Mouse (Mus musculus): Measurements from ENCODE around the gene Polr3c.
"Not testable (repeated sequence)": the region's sequence is repeated elsewhere in the genome, so short reads cannot be mapped to it uniquely, and the experiment has no call there.

The Polr3c gene

DNA sequence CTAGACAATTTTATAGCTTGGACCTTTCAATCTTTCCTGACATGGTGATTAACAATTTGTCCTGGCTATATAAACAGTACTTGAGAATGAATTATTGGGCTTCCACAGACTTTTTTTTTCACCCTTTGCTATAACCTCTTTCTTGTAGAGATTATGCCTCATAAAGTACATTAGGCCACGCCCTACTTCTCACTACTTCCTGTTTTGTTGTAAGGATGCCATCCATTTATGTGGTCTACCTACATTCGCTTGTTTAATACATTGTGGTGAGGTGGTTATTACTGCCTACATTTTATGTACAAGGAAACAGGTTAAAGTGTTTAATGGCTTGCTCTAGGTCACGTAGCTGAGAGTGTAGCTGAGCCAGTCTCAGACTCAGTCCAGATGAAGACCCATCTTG lies 52.3 kb downstream of the Polr3c start:
- DNase-seq, result no peak

- DNase-seq, result no peak
Measured at GRCm38 (mm10) chr3:96674442-96674841, 53.0 kb downstream of the Polr3c start.

DNA sequence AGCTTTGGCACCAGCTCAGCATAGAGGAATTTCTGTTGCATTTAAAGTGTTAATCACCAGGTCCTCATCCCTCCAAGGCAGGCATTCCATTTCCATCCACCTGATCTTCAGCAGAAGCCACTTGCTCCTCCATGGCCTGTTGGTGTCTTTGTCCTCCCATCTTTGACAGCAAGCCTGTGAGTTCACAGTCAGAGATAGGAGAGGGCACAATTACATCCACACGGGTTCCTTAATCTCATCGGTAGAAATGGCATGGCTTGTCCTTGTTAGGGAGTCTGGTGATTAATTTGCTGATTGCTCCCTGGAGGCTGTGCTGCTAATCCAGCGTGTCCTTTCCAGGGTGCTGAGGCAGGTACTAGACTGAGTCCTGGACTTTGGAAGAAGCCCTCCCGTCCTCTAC lies 53.9 kb downstream of the Polr3c start:
- DNase-seq, result no peak

DNA sequence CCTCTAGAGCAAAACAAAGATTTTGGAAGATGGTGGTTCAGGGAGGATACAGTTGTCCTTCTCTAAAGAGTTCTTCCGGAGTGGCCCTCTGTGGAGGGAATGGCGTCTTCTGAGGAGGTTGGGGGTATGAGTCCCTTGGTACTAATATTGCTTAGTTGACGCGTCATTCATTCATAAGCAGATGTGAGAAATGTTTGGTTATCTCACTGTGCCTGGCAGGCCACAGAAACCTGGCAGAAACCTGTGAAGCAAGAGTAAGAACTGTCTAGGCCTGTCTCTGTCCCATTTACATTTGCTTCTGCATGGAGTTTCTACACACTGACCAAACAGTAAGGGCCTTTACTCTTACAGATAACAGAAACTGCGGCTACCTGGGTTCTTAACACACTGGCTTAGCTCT lies 55.9 kb downstream of the Polr3c start:
- no peak for DNase-seq

- DNase-seq, result peak; percentile 81
Measured at GRCm38 (mm10) chr3:96669727-96670468, 57.5 kb downstream of the Polr3c start, which contains the start of gene Ankrd35. TSS of gene Ankrd35 (plus strand) at chr3:96670131.

DNA sequence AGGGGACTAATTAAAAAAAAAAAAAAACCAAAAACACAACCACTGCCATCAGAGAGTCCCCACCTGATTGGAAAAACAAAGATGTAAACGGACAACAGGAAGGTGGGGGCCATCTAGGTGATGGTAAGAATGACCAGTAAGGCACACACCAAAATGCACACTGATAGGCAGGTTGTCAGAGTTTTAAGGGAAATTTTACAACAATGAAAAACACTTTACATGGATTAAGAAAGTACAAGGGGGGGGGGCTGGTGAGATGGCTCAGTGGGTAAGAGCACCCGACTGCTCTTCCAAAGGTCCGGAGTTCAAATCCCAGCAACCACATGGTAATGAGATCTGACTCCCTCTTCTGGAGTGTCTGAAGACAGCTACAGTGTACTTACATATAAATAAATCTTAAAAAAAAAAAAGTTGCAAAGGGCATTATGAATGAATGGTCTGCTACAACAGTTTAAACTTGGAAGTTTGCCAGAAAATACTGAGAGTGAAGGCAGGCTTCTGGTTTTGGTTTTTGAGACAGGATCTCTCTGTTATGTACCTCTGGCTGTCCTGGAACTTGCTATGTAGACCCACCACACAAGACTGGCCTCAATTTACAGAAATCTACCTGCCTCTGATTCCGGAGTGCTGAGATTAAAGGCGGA lies 58.9 kb downstream of the Polr3c start:
- no peak for DNase-seq

- peak; percentile 46 for DNase-seq
Measured at GRCm38 (mm10) chr3:96667316-96667715, 60.1 kb downstream of the Polr3c start.

DNA sequence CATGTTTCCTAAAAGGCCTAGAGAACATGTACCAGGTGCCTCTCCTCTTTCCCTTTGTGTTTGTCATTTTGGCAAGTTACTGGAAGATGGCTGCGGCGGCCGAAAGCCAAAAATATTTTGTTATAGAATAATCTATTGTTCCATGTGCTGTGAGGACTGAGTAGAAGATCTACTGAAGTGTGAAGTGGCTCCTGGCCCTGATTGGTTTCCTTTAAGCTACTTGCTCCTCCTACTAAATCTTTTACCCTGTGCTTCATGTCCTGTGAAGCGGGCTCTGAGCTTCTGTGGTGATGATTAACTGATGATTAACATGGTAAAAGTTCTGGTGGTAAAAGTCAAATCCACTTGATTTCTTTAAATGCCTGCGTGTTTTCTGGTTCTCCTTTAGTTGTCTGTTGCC lies 60.5 kb downstream of the Polr3c start:
- DNase-seq, result peak; percentile 38

- DNase-seq, result not testable (repeated sequence)
Measured at GRCm38 (mm10) chr3:96665732-96666363, 61.6 kb downstream of the Polr3c start.

DNA sequence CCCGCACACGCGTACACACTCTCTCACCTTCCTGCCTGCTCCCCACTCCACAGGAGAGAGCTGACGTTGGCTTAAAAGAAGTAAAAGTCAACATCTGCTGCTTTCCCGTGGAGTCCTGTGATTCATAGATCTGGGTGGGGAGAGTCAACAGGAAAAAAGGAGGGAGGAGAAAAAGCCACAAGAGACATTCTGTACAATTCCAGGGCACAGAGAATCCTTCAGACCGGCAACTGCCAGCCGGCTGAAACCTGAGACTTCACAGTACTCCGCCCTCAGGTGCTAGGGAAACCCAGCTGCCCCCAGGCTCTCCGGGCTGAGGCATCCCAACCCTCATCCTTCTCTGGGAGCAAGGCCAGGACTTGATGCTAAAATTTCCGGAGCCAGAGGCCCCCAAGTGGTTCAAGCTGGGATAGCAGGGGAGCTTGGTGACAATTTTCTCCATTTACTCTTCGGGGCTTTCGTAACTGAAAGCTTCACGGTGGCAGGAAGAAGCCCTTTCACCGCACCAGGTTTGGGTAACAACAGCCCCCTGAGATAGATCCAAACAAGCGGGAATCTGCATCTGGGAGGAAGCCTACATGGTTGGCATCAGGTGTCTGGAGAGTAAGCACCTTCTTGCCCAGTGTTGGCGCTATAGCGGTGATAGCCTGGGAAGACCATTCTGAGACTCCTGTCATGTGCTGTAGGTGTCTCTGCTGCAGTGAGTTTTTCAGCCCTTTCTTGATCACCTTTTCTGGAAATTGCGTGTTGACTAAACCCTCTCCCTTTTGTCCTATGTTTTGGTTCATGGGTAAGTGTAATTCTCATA lies 63.8 kb downstream of the Polr3c start:
- DNase-seq, result peak; percentile 86

- DNase-seq, result no peak
Measured at GRCm38 (mm10) chr3:96662731-96663316, 64.6 kb downstream of the Polr3c start.

Data from kidney, adult 18-20 months (tissue).